Mouse (Mus musculus): Measurements from ENCODE around the gene Far1.

The Far1 gene

DNA sequence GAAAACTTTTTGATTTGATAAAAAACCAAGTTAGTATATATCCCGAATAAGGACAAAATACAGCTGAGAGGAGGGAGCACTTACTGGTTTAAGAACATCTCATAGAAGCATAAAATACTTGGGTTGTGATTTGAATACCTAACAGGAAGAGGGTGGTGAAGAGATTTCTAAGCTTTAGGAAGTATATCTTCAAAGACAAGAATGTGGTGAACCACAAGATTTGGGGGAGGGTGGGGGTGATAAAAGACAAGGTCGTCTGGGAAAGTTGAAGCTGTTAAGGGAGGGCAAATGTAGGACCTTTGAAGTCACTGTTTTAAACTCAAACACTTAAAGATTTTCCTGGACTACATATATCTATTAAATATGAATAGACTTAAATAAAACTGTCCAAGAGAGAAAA lies 59.1 kb downstream of the Far1 start:
- no peak for DNase-seq

DNA sequence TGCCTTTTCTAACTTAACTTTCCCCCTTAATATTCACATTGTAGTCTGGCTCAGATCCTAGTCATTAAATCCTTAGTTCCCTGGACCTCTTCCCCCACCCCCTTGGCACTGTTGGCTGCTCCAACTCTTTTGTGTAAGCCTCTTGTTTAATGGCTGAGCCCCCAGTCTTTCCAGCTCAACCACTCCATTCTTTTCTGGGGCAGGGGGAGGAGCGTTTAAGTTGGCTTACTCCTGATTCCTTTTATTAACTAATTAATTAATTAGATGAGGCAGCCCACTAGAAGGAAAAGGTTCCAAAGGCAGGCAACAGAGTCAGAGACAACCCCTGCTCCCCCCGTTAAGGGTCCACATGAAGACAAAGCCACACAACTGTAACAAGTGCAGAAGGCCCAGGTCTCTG lies 68.5 kb downstream of the Far1 start:
- no peak for DNase-seq

DNA sequence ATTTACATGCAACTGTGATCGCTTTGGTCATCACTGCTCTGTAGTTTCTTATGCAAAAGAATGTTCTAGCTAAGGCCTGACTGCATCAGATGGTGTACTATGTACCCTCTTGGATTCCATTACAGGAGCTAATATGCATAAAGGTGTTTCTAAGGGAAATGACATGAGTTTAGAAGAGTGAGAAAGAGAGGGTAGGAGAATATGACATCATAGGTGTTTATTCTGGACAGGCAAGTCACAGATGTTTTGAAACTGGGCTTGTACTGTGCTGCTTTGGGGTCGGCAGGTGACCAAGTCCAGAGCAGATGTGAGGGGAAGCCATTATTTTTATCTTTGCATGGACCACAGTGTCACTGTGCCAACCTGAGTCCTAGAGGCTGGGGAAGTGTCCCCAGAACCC lies 75.6 kb downstream of the Far1 start:
- no peak for DNase-seq

- DNase-seq = no peak
Observed at GRCm38 (mm10) chr7:113590330-113590729, 76.7 kb downstream of the Far1 start.

- no peak for DNase-seq
Observed at GRCm38 (mm10) chr7:113591084-113591483, 77.5 kb downstream of the Far1 start.

GRCm38 (mm10) chr7:113591557-113592354 lies 78.1 kb downstream of the Far1 start:
- DNase-seq = no peak

- no peak for DNase-seq
Observed at GRCm38 (mm10) chr7:113592696-113593095, 79.1 kb downstream of the Far1 start.

DNA sequence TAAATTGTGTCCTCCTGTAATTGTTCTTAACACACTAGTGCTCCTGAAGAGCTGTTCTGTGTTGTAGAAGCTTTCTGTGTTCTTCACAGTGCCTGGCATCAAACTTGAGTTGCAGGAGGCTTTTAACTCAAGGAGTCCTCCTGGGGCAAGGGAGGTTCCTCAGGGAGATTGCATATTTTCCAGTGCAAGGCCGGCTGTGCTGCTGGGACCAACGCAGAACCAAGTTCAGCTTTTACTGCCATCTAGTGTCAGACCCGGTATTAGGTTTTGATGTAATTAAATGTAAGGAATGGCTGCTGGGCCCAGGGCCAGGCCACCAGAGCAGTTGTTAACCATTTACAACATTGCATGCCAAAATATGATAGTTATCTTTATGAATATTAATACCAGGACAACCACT lies 80.7 kb downstream of the Far1 start:
- peak; percentile 24 for DNase-seq

GRCm38 (mm10) chr7:113597231-113597630 lies 83.6 kb downstream of the Far1 start:
- DNase-seq = no peak

DNA sequence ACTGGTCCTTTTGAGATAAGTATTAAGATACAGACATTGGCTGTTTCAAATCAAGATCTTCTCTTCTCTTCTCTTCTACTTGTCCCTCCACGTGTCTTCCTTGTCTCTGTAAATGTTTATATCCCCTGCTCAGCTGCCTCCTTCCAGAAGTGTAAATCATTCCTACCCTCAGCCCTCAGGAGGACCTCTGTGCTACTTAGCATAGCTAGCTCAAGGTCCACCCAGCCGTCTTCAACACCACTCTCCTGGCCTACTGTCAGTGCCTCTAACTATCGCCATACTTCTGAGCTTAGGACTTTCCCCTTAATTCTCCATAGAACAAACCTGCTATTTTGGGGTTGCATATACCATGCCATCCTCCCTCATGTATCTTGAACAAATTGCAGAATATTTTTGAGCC lies 88.2 kb downstream of the Far1 start:
- no peak for DNase-seq

GRCm38 (mm10) chr7:113607928-113608327 lies 94.3 kb downstream of the Far1 start:
- DNase-seq = peak; percentile 93

DNA sequence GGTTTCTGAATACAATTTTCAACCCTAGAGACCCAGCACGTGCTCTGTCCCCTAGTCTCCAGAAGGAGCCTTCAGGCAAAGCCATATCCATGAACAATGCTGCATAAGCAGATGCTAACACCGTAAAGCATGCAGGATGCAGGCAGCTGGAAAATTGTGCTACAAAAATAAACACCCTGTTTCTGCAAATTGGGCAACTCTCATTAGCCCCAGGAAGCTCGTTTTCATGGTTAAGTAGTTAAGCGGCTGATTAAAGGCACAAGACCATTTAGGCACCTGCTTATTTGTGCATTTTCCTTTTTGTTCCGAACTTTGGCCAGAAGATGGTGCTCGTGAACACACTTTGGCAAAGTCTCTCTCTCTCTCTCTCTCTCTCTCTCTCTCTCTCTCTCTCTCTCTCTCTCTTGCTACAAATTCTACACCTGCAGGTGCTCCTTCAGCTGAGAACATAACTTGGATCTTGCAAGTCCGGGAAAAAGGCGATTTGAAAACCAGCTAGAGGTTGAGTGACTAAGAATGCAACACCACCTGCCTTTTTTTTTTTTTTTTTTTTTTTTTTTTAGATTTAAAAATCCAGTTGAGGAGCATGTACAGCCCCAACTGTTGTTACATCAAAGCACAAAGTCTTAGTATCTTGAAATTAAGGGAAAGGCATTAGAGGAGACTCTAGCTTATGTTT lies 95.5 kb downstream of the Far1 start:
- DNase-seq = peak; percentile 67

DNA sequence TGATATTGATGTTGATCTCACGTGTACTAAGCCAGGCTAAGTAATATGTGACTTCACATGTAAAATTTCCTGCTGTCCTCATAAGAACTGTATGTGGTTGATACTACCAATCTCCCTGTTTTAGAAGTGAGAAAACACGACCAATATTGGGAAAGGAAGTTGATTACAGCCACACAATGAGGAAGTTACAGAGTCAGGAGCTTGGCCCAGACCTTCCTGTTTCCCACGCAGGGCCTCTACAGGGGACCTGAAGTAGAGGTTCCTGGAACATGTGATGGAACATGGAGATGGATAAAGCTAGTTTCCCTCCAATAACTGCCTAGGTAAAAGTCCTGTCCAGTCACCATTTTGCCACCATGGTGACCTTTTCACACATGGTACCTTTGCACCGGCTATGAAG lies 99.0 kb downstream of the Far1 start:
- DNase-seq = peak; percentile 14

DNA sequence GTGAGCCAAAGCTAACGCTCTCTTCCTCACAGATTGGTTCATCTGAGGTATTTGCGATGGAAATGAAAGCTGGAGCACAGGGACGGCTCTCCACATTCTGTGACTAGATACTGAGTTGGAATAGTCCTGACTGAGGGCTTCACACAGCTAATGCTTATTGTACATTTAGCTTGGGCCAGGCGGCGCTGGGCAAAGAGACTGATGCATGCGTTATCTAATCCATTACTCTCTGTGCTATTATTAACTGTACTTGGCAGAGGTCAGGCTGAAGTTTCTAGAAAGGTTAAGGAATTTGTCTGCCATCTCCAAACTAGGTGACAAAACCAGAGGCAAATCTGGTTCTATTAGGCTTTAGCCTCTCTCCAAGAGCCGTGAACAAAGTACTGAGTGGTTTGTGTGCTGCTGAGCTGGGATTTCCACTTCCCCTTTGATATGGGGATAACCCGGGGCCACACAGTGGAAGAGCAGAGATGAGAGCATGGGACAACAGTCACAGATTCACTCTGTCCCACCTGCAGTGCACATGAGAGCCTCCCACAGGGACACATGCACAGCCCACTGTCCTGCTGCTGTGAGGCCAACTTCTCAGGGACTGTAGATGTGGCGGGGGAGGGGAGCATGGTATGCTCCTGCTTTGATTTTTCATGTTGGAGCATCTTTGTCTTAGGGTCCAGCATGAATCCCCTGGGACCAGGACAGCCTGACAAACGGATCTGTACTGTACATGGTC lies 100.7 kb downstream of the Far1 start:
- no peak for DNase-seq

- no peak for DNase-seq
Observed at GRCm38 (mm10) chr7:113619166-113619565, 105.5 kb downstream of the Far1 start.

GRCm38 (mm10) chr7:113619768-113620167 lies 106.1 kb downstream of the Far1 start:
- peak; percentile 63 for DNase-seq

All from layer of hippocampus, adult 9-11 months (tissue).